Mouse (Mus musculus) embryonic fibroblast, embryonic 13.5 days (primary cell): ENCODE data around the gene Mybpc1.

Experiments
- CTCF ChIP-seq: IDR thresholded peaks from 2 replicates; pipeline ENCODE4 v1.5.1; 2011; ENCODE audit warnings: mild to moderate bottlenecking, control low read depth, low read length, moderate library complexity, borderline replicate concordance; ENCODE audit not compliant: insufficient read depth
- POLR2A ChIP-seq: IDR thresholded peaks from 2 replicates; pipeline ENCODE4 v1.6.1; 2011; ENCODE audit warnings: low read depth, mild to moderate bottlenecking, control low read depth, low read length, moderate library complexity

- no peak for TF ChIP-seq CTCF
- TF ChIP-seq POLR2A: no peak
These were observed 1.1 kb upstream of the Mybpc1 start for GRCm38 (mm10) chr10:88606065-88606464.
